Mouse (Mus musculus) brain, adult 2 months (tissue): ENCODE data around the gene Antxr1.

Experiments used
- DNase-seq: peaks from one replicate; pipeline ENCODE4 v3.0.0; 2011; ENCODE audit warnings: low read depth, low spot score

Antxr1 gene

GRCm38 (mm10) chr6:87142239-87142638, 193.4 kb downstream of the Antxr1 start:
- DNase-seq: no peak

- DNase-seq: no peak
Measured at GRCm38 (mm10) chr6:87139796-87140553, 195.6 kb downstream of the Antxr1 start.

GRCm38 (mm10) chr6:87138479-87138878, 197.1 kb downstream of the Antxr1 start:
- DNase-seq: no peak

- DNase-seq: peak; percentile 63
Measured at GRCm38 (mm10) chr6:87133966-87134546, 201.6 kb downstream of the Antxr1 start.

GRCm38 (mm10) chr6:87133520-87133919, 202.1 kb downstream of the Antxr1 start:
- no peak for DNase-seq

- DNase-seq: no peak
Measured at GRCm38 (mm10) chr6:87131078-87131477, 204.5 kb downstream of the Antxr1 start.

GRCm38 (mm10) chr6:87130628-87131027, 205.0 kb downstream of the Antxr1 start:
- no peak for DNase-seq

- DNase-seq: no peak
Measured at GRCm38 (mm10) chr6:87129861-87130260, 205.8 kb downstream of the Antxr1 start.

- no peak for DNase-seq
Measured at GRCm38 (mm10) chr6:87127049-87127753, 208.4 kb downstream of the Antxr1 start.

GRCm38 (mm10) chr6:87123973-87124372, 211.6 kb downstream of the Antxr1 start:
- peak; percentile 43 for DNase-seq

- no peak for DNase-seq
Measured at GRCm38 (mm10) chr6:87123406-87123805, 212.2 kb downstream of the Antxr1 start.

GRCm38 (mm10) chr6:87121961-87122360, 213.7 kb downstream of the Antxr1 start:
- DNase-seq: no peak

- DNase-seq: no peak
Measured at GRCm38 (mm10) chr6:87120661-87121060, 215.0 kb downstream of the Antxr1 start.

- no peak for DNase-seq
Measured at GRCm38 (mm10) chr6:87119975-87120374, 215.6 kb downstream of the Antxr1 start.

GRCm38 (mm10) chr6:87119066-87119837, 216.4 kb downstream of the Antxr1 start:
- DNase-seq: no peak

GRCm38 (mm10) chr6:87116596-87116995, 219.0 kb downstream of the Antxr1 start:
- DNase-seq: no peak

GRCm38 (mm10) chr6:87115981-87116380, 219.6 kb downstream of the Antxr1 start:
- no peak for DNase-seq

GRCm38 (mm10) chr6:87112125-87112524, 223.5 kb downstream of the Antxr1 start:
- peak; percentile 45 for DNase-seq

- no peak for DNase-seq
Measured at GRCm38 (mm10) chr6:87111493-87111892, 224.1 kb downstream of the Antxr1 start.

- DNase-seq: no peak
Measured at GRCm38 (mm10) chr6:87104123-87104796, 231.4 kb downstream of the Antxr1 start, which contains the start of gene D6Ertd527e. Gene D6Ertd527e (plus strand): TSS chr6:87104746.

- no peak for DNase-seq
Measured at GRCm38 (mm10) chr6:87103314-87103713, 232.3 kb downstream of the Antxr1 start.
